Mouse (Mus musculus): Measurements from ENCODE around the gene Prom2. TPM values are rescaled to one million over a fixed set of nuclear protein-coding genes. Genes with fewer than 3 reads are reported as not detected.

Prom2 gene
- polyA plus RNA-seq, 1 experiment from 2014 or later: 0.04 TPM

GRCm38 (mm10) chr2:127479210-127479609, 62.1 kb downstream of the Prom2 start:
- H3K4me2 ChIP-seq (replicated peaks): no peak overlapping the region
- H3K9me3 ChIP-seq (ENCODE audit: control insufficient read depth, low read length): no peaks in the 10 kb centered on the region
- ATAC-seq (ENCODE audit: low FRiP score) (no peak), DNase-seq (ENCODE audit: low spot score) (no peak)
- no peak overlapping the region for H3K9ac ChIP-seq
- WGBS: 74% methylated on average over 4 of the region's 4 CpGs
- no peaks in the 10 kb centered on the region for H3K36me3 ChIP-seq (replicated peaks; ENCODE audit: control insufficient read depth, insufficient read depth)
- no peak overlapping the region for H3K4me3 ChIP-seq (replicated peaks; ENCODE audit: low read length)
- H3K4me1 ChIP-seq (replicated peaks; ENCODE audit: control insufficient read depth, insufficient read depth, low read length): peaks cover 13% of the 10 kb centered on the region; the same call in 1 of the 2 replicates
- peaks cover 49% of the 10 kb centered on the region for H3K27me3 ChIP-seq (ENCODE audit: control insufficient read depth, insufficient read depth, low read length)
- no peak overlapping the region for H3K27ac ChIP-seq

Other genes starting within 250 kb of the Prom2 start
- 12.5 and 15.2 TPM in 2 replicates for gene Dusp2, start 205.3 kb downstream of the Prom2 start, polyA plus RNA-seq (2014; fragmentation: Nextera tagmentation; extraction: Ambion mirVana)
- gene Astl, start 202.8 kb downstream of the Prom2 start, polyA plus RNA-seq (2014; fragmentation: Nextera tagmentation; extraction: Ambion mirVana): not detected in 2 replicates
- gene Adra2b, start 178.3 kb downstream of the Prom2 start, polyA plus RNA-seq (2014; fragmentation: Nextera tagmentation; extraction: Ambion mirVana): 0.53 and 0.79 TPM in 2 replicates
- gene Gpat2, start 116.3 kb downstream of the Prom2 start, polyA plus RNA-seq (2014; fragmentation: Nextera tagmentation; extraction: Ambion mirVana): 0.07 and 0.08 TPM in 2 replicates
- 31.9 and 35.1 TPM in 2 replicates for gene Fahd2a, start 96.9 kb downstream of the Prom2 start, polyA plus RNA-seq (2014; fragmentation: Nextera tagmentation; extraction: Ambion mirVana)
- 14.2 and 19.0 TPM in 2 replicates for gene Kcnip3, start 19.4 kb downstream of the Prom2 start, polyA plus RNA-seq (2014; fragmentation: Nextera tagmentation; extraction: Ambion mirVana)
- 7.0 and 7.1 TPM in 2 replicates for gene Zfp661, start 45.6 kb upstream of the Prom2 start, polyA plus RNA-seq (2014; fragmentation: Nextera tagmentation; extraction: Ambion mirVana)
- gene Mrps5, start 45.8 kb upstream of the Prom2 start, polyA plus RNA-seq (2014; fragmentation: Nextera tagmentation; extraction: Ambion mirVana): 123 and 128 TPM in 2 replicates
- 3.5 and 3.7 TPM in 2 replicates for gene Mal, start 115.2 kb upstream of the Prom2 start, polyA plus RNA-seq (2014; fragmentation: Nextera tagmentation; extraction: Ambion mirVana)
- gene Mall, start 188.5 kb upstream of the Prom2 start, polyA plus RNA-seq (2014; fragmentation: Nextera tagmentation; extraction: Ambion mirVana): 1.3 and 1.4 TPM in 2 replicates
- 14.9 and 15.0 TPM in 2 replicates for gene Nphp1, start 247.4 kb upstream of the Prom2 start, polyA plus RNA-seq (2014; fragmentation: Nextera tagmentation; extraction: Ambion mirVana)